Mouse (Mus musculus) embryonic fibroblast, embryonic 13.5 days (primary cell): Measurements from ENCODE around the gene Hnrnpa1.

Experiments
- CTCF ChIP-seq: IDR thresholded peaks from 2 replicates; pipeline ENCODE4 v1.5.1; 2011; ENCODE audit warnings: mild to moderate bottlenecking, control low read depth, low read length, moderate library complexity, borderline replicate concordance; ENCODE audit not compliant: insufficient read depth
- POLR2A ChIP-seq: IDR thresholded peaks from 2 replicates; pipeline ENCODE4 v1.6.1; 2011; ENCODE audit warnings: low read depth, mild to moderate bottlenecking, control low read depth, low read length, moderate library complexity

DNA sequence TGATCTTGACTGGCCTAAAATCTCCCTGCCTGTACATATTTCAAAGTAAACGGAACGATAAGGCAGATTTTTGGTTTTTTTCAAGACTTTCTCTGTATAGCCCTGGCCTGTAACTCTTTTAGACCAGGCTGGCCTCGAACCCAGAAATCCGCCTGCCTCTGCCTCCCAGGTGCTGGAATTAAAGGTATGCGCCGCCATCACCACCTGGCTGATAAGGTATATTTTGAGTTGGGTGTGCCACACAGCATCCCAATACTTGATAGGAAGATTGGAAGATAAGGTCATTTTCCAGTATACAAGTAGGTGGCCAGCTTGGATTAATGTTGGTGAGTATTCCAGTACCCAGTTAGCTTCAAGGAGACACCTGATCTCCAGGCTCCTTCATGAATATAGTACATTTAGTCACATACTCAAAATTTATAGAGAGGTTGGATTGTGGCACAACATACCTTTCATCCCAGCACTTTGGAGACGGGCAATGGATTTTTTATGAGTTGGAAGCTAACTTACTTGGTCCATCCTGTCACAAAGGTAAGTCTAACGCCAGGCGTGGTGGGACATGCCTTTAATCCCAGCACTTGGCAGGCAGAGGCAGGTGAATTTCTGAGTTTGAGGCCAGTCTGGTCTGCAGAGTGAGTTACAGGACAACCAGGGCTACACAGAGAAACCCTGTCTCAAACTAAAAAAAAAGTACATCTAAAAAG lies 7.0 kb downstream of the Hnrnpa1 start:
- TF ChIP-seq CTCF (no peak), POLR2A (no peak)
